Mouse (Mus musculus): ENCODE results near the gene Mgat4d. TPM values are rescaled to one million over a fixed set of nuclear protein-coding genes. Genes with fewer than 3 reads are reported as not detected.

The Mgat4d gene
- polyA plus RNA-seq, 1 experiment from 2014 or later = not detected

DNA sequence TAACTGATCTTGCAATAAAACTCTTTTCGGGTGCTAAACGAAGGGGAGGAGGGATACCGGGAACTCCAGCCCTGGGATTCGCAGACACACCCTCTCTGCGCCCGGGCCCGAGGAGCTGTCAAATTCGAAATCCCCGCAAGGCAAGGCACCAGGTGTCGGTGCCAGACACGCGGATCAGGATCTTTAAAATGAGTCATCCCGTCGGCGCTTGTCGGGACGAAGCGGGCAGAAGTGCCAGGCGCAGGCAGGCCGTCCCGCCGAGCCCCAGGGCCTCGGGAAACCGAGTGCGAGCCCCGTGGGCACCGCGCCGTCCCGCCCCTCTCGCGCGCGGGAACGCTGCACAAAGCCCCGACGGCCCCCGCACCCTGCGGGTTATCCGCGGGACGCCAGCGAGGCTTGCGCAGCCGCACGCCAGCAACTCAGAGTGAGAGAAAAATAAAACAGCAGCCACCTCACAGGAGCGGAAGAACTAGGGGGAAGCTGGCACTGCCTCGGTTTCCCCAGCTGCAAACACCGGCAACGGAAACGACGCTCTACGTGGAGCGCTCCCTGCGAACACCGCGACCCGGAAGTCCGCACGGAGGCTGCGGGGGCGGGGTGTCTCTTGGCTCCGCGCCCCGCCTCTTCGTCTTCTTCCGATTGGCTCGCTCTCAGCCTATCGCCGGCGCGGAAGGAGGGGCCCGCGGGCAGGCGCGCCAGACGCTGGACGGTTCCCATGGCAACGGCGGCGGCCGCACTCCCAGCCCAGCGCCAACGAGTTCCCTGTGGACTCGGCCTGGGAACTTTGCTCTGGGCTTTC, 16.2 kb upstream of the Mgat4d start, which contains the start of gene Elmod2:
Gene Elmod2, minus strand, starts transcription at position 588 of the 799 bp plus-strand sequence.
- peaks cover 9% of the 10 kb centered on the region; the same call in 1 of the 2 replicates for H3K36me3 ChIP-seq
- H3K4me2 ChIP-seq (replicated peaks) = peak within 1 kb of the TSS; percentile 88
- peak; percentile 98 for ATAC-seq (ENCODE audit: insufficient number of reproducible peaks, low FRiP score, low TSS enrichment, low read depth)
- H3K9me3 ChIP-seq (replicated peaks) = no peaks in the 10 kb centered on the region
- H3K27ac ChIP-seq (replicated peaks) = peak within 1 kb of the TSS; percentile 84
- peak within 1 kb of the TSS; percentile 82 for H3K4me3 ChIP-seq (replicated peaks)
- no peaks in the 10 kb centered on the region; the same call in 1 of the 2 replicates for H3K27me3 ChIP-seq
- WGBS = under 1% methylated on average over 85 of the region's 85 CpGs
- peaks cover 4% of the 10 kb centered on the region; the same call in 1 of the 2 replicates for H3K4me1 ChIP-seq
- H3K9ac ChIP-seq = peak within 1 kb of the TSS; percentile 61

DNA sequence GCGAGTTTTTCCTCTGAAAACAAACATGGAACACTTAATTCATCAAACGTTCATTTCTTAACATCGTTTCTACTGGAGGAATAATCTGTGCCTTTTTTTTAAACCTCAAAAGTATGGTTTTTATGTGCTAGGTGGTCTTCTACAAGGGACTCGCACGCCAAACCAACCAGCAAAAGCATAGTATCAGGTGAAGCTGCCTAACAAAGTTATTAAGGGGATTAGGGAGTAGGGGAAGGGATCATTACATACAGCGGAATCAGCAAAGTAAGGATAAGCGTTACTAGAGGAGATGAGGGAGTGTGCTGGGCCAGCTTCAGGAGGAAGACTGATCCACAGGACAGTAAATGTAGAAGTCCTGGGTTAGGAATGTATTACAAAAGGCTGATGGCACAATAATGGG, 15.4 kb upstream of the Mgat4d start:
- peak overlapping the region; percentile 82 for H3K4me3 ChIP-seq (replicated peaks)
- peak overlapping the region; percentile 88 for H3K4me2 ChIP-seq (replicated peaks)
- peaks cover 4% of the 10 kb centered on the region; the same call in 1 of the 2 replicates for H3K4me1 ChIP-seq
- H3K36me3 ChIP-seq = 0 out of 2 replicates have a peak, but pooled peaks cover under 1% of the 10 kb centered on the region
- 5% methylated on average over 7 of the region's 7 CpGs for WGBS
- ATAC-seq (ENCODE audit: insufficient number of reproducible peaks, low FRiP score, low TSS enrichment, low read depth) = no peak
- no peak overlapping the region; the same call in 1 of the 2 replicates for H3K27ac ChIP-seq (replicated peaks)
- H3K9me3 ChIP-seq (replicated peaks) = no peaks in the 10 kb centered on the region
- H3K27me3 ChIP-seq = no peaks in the 10 kb centered on the region; the same call in 1 of the 2 replicates
- H3K9ac ChIP-seq = no peak overlapping the region

- H3K9me3 ChIP-seq (replicated peaks) = no peaks in the 10 kb centered on the region
- H3K9ac ChIP-seq = no peak overlapping the region
- H3K36me3 ChIP-seq = no peaks in the 10 kb centered on the region
- H3K4me2 ChIP-seq (replicated peaks) = no peak overlapping the region
- H3K27ac ChIP-seq (replicated peaks) = no peak overlapping the region
- no peaks in the 10 kb centered on the region for H3K27me3 ChIP-seq
- H3K4me1 ChIP-seq = no peaks in the 10 kb centered on the region
- no peak for ATAC-seq (ENCODE audit: insufficient number of reproducible peaks, low FRiP score, low TSS enrichment, low read depth)
- WGBS = 93% methylated on average over 3 of the region's 3 CpGs
- H3K4me3 ChIP-seq (replicated peaks) = no peak overlapping the region
These were observed 6.2 kb upstream of the Mgat4d start for GRCm38 (mm10) chr8:83342076-83342475.

- no peak for ATAC-seq (ENCODE audit: insufficient number of reproducible peaks, low FRiP score, low TSS enrichment, low read depth)
These were observed 5.6 kb upstream of the Mgat4d start for GRCm38 (mm10) chr8:83342693-83343092.

GRCm38 (mm10) chr8:83351315-83351714, 3.0 kb downstream of the Mgat4d start:
- Histone ChIP-seq H3K4me3 (replicated peaks) (no peak overlapping the region), H3K9me3 (replicated peaks) (no peaks in the 10 kb centered on the region), H3K4me1 (no peaks in the 10 kb centered on the region), H3K4me2 (replicated peaks) (no peak overlapping the region), H3K27ac (replicated peaks) (no peak overlapping the region), H3K36me3 (no peaks in the 10 kb centered on the region), H3K27me3 (no peaks in the 10 kb centered on the region), H3K9ac (no peak overlapping the region)
- ATAC-seq (ENCODE audit: insufficient number of reproducible peaks, low FRiP score, low TSS enrichment, low read depth) = no peak
- 85% methylated on average over 2 of the region's 2 CpGs for WGBS

More at GRCm38 (mm10) chr8:83342693-83343092, 5.6 kb upstream of the Mgat4d start:
- Histone ChIP-seq H3K9ac (no peak overlapping the region), H3K4me2 (replicated peaks) (no peak overlapping the region), H3K27ac (replicated peaks) (no peak overlapping the region), H3K36me3 (no peaks in the 10 kb centered on the region), H3K4me3 (replicated peaks) (no peak overlapping the region), H3K9me3 (replicated peaks) (no peaks in the 10 kb centered on the region), H3K4me1 (no peaks in the 10 kb centered on the region), H3K27me3 (no peaks in the 10 kb centered on the region)

- Histone ChIP-seq H3K4me1 (0 out of 2 replicates have a peak, but pooled peaks cover 3% of the 10 kb centered on the region), H3K36me3 (no peaks in the 10 kb centered on the region), H3K27ac (replicated peaks) (no peak overlapping the region), H3K4me3 (replicated peaks) (no peak overlapping the region), H3K9ac (no peak overlapping the region), H3K4me2 (replicated peaks) (no peak overlapping the region), H3K9me3 (replicated peaks) (no peaks in the 10 kb centered on the region), H3K27me3 (no peaks in the 10 kb centered on the region)
- 30% methylated on average over 7 of the region's 7 CpGs for WGBS
- no peak for ATAC-seq (ENCODE audit: insufficient number of reproducible peaks, low FRiP score, low TSS enrichment, low read depth)
These were observed 15.0 kb downstream of the Mgat4d start for GRCm38 (mm10) chr8:83363156-83363769.

GRCm38 (mm10) chr8:83377231-83377630, 29.0 kb downstream of the Mgat4d start:
- H3K9me3 ChIP-seq (replicated peaks) = no peaks in the 10 kb centered on the region
- H3K4me2 ChIP-seq (replicated peaks) = no peak overlapping the region
- no peak overlapping the region for H3K9ac ChIP-seq
- no peak for ATAC-seq (ENCODE audit: insufficient number of reproducible peaks, low FRiP score, low TSS enrichment, low read depth)
- no peak overlapping the region for H3K27ac ChIP-seq (replicated peaks)
- no peaks in the 10 kb centered on the region for H3K4me1 ChIP-seq
- H3K36me3 ChIP-seq = no peaks in the 10 kb centered on the region
- no peak overlapping the region for H3K4me3 ChIP-seq (replicated peaks)
- no peaks in the 10 kb centered on the region for H3K27me3 ChIP-seq

GRCm38 (mm10) chr8:83380141-83380540, 31.9 kb downstream of the Mgat4d start:
- no peaks in the 10 kb centered on the region for H3K36me3 ChIP-seq
- H3K9ac ChIP-seq = no peak overlapping the region
- no peak for ATAC-seq (ENCODE audit: insufficient number of reproducible peaks, low FRiP score, low TSS enrichment, low read depth)
- H3K4me1 ChIP-seq = no peaks in the 10 kb centered on the region
- H3K4me3 ChIP-seq (replicated peaks) = no peak overlapping the region
- 55% methylated on average over 4 of the region's 4 CpGs for WGBS
- no peaks in the 10 kb centered on the region for H3K9me3 ChIP-seq (replicated peaks)
- H3K27ac ChIP-seq (replicated peaks) = no peak overlapping the region
- H3K27me3 ChIP-seq = no peaks in the 10 kb centered on the region
- H3K4me2 ChIP-seq (replicated peaks) = no peak overlapping the region

- H3K4me2 ChIP-seq (replicated peaks) = no peak overlapping the region
- 66% methylated on average over 2 of the region's 2 CpGs for WGBS
- no peak for ATAC-seq (ENCODE audit: insufficient number of reproducible peaks, low FRiP score, low TSS enrichment, low read depth)
- H3K4me3 ChIP-seq (replicated peaks) = no peak overlapping the region
- H3K9ac ChIP-seq = no peak overlapping the region
- H3K27ac ChIP-seq (replicated peaks) = no peak overlapping the region
- H3K27me3 ChIP-seq = no peaks in the 10 kb centered on the region
- no peaks in the 10 kb centered on the region for H3K36me3 ChIP-seq
- no peaks in the 10 kb centered on the region for H3K9me3 ChIP-seq (replicated peaks)
- no peaks in the 10 kb centered on the region for H3K4me1 ChIP-seq
These were observed 32.7 kb downstream of the Mgat4d start for GRCm38 (mm10) chr8:83381016-83381415.

DNA sequence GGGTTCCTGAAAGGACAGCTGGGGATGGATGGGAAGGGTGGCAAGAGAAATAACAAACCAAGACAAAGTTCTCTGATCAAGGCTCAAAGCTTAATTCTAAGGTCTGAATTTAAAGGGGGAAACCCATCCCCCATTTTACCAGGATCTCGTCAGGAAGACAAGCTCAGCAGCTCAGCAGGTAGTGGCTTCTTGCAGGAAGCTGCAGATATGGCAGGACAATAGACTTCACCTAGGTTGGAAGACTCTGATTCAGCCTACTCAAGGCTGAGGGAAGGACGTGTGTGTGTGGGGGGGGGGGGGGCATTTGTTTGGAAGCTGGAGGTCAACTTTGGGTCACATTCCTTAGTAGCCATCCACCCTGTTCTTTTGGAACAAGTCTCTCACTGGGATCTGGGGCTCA, 34.6 kb downstream of the Mgat4d start:
- ATAC-seq (ENCODE audit: insufficient number of reproducible peaks, low FRiP score, low TSS enrichment, low read depth) = no peak
- WGBS = 32% methylated on average over 2 of the region's 2 CpGs
- H3K4me1 ChIP-seq = no peaks in the 10 kb centered on the region

DNA sequence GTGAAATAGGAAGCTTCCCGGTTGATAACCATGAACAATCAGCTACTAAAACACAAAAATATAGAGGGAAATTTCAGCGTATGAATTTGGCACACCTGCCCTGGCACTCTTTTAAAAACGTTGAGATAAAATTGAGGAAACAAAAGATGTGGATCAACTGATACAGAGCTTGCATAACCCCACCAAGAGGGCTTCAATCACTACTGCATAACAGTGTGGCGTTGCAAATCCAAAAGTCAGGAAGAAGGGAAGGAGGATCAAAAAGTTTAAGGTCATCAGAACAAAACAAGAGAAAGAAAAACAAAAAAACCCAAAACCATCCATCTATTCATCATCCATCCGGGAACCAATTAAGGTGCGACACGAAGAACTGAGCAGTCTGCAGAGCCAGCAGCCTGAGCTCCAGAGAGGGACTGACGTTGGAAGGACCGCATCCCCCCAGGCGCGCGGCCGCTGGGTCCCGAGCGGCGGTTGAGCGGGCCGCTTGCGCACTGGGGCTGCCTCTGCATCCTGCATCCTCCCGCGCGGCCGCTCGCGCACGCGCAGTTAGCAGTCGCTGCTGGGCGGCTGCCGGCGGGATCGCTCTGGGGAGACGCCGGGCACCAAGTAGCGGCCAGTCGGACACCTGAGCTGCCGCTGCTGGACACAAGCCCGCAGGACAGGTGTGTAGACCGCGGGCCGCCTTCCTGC, 41.2 kb downstream of the Mgat4d start, which contains the start of gene Clgn:
Gene Clgn, plus strand, starts transcription at position 552 of the 690 bp plus-strand sequence.
- Histone ChIP-seq H3K4me1 (peaks cover 7% of the 10 kb centered on the region), H3K36me3 (no peaks in the 10 kb centered on the region), H3K9me3 (replicated peaks) (no peaks in the 10 kb centered on the region), H3K4me3 (replicated peaks) (peak within 1 kb of the TSS; percentile 48), H3K27ac (replicated peaks) (no peak within 1 kb of the TSS), H3K9ac (peak within 1 kb of the TSS; percentile 15; the same call in 1 of the 2 replicates), H3K4me2 (replicated peaks) (peak within 1 kb of the TSS; percentile 85), H3K27me3 (peaks cover 25% of the 10 kb centered on the region)
- ATAC-seq (ENCODE audit: insufficient number of reproducible peaks, low FRiP score, low TSS enrichment, low read depth) = peak; percentile 60; the same call in 1 of the 2 replicates
- 5% methylated on average over 33 of the region's 41 CpGs for WGBS

More for the DNA sequence above, 34.6 kb downstream of the Mgat4d start:
- H3K4me3 ChIP-seq (replicated peaks) = no peak overlapping the region
- H3K9ac ChIP-seq = no peak overlapping the region
- H3K9me3 ChIP-seq (replicated peaks) = no peaks in the 10 kb centered on the region
- no peak overlapping the region for H3K27ac ChIP-seq (replicated peaks)
- H3K36me3 ChIP-seq = no peaks in the 10 kb centered on the region
- H3K27me3 ChIP-seq = peaks cover 3% of the 10 kb centered on the region; the same call in 1 of the 2 replicates
- H3K4me2 ChIP-seq (replicated peaks) = no peak overlapping the region

Measured in embryonic facial prominence, embryonic 15.5 days (tissue).